Mouse (Mus musculus): ENCODE data around the gene Cd37. TPM values are rescaled to one million over a fixed set of nuclear protein-coding genes. Genes with fewer than 3 reads are reported as not detected.

Gene Cd37
- total and polyA plus RNA-seq, 2 experiments from 2014 or later: 1.5 to 1.7 TPM

GRCm38 (mm10) chr7:45213708-45214107 is 25.2 kb downstream of the Cd37 start:
- no peak for TF ChIP-seq CTCF (IDR thresholded peaks at IDR 0.05)
- no peak for ATAC-seq (ENCODE audit: low FRiP score)
- peaks cover 15% of the 10 kb centered on the region for H3K27me3 ChIP-seq (ENCODE audit: insufficient read depth, low read length)
- H3K9ac ChIP-seq (replicated peaks; ENCODE audit: low read length, poor library complexity, severe bottlenecking): no peak overlapping the region
- H3K4me1 ChIP-seq (ENCODE audit: insufficient read depth, low read length): peaks cover 5% of the 10 kb centered on the region; the same call in 1 of the 2 replicates
- no peaks in the 10 kb centered on the region for H3K9me3 ChIP-seq (ENCODE audit: low read length)
- 59% methylated on average over 5 of the region's 5 CpGs for WGBS
- no peak overlapping the region for H3K4me2 ChIP-seq (ENCODE audit: low read depth, low read length, poor library complexity, severe bottlenecking)
- H3K4me3 ChIP-seq (ENCODE audit: low read depth, low read length): no peak overlapping the region
- no peak overlapping the region for H3K27ac ChIP-seq (ENCODE audit: low read depth, low read length)
- DNase-seq (ENCODE audit: low spot score): no peak
- H3K36me3 ChIP-seq (ENCODE audit: insufficient read depth, low read length): no peaks in the 10 kb centered on the region

GRCm38 (mm10) chr7:45212356-45212755 is 26.6 kb downstream of the Cd37 start:
- H3K9ac ChIP-seq (replicated peaks; ENCODE audit: low read length, poor library complexity, severe bottlenecking): no peak overlapping the region
- no peak for TF ChIP-seq CTCF (IDR thresholded peaks at IDR 0.05)
- no peaks in the 10 kb centered on the region for H3K9me3 ChIP-seq (ENCODE audit: low read length)
- DNase-seq (ENCODE audit: low spot score) (no peak), ATAC-seq (ENCODE audit: low FRiP score) (no peak)
- peaks cover 5% of the 10 kb centered on the region; the same call in 1 of the 2 replicates for H3K4me1 ChIP-seq (ENCODE audit: insufficient read depth, low read length)
- no peak overlapping the region for H3K27ac ChIP-seq (ENCODE audit: low read depth, low read length)
- WGBS: 75% methylated on average over 7 of the region's 7 CpGs
- peaks cover 15% of the 10 kb centered on the region for H3K27me3 ChIP-seq (ENCODE audit: insufficient read depth, low read length)
- H3K4me2 ChIP-seq (ENCODE audit: low read depth, low read length, poor library complexity, severe bottlenecking): no peak overlapping the region
- no peaks in the 10 kb centered on the region for H3K36me3 ChIP-seq (ENCODE audit: insufficient read depth, low read length)
- H3K4me3 ChIP-seq (ENCODE audit: low read depth, low read length): no peak overlapping the region

- no peak within 1 kb of the TSS; the same call in 1 of the 2 replicates for H3K9ac ChIP-seq (replicated peaks; ENCODE audit: low read length, poor library complexity, severe bottlenecking)
- no peaks in the 10 kb centered on the region for H3K9me3 ChIP-seq (ENCODE audit: low read length)
- peak within 1 kb of the TSS; percentile 15; the same call in 1 of the 2 replicates for H3K4me3 ChIP-seq (ENCODE audit: low read depth, low read length)
- peaks cover 5% of the 10 kb centered on the region; the same call in 1 of the 2 replicates for H3K4me1 ChIP-seq (ENCODE audit: insufficient read depth, low read length)
- no peaks in the 10 kb centered on the region for H3K36me3 ChIP-seq (ENCODE audit: insufficient read depth, low read length)
- peaks cover 15% of the 10 kb centered on the region for H3K27me3 ChIP-seq (ENCODE audit: insufficient read depth, low read length)
- no peak for DNase-seq (ENCODE audit: low spot score)
- no peak for ATAC-seq (ENCODE audit: low FRiP score)
- TF ChIP-seq CTCF (IDR thresholded peaks at IDR 0.05): no peak
- WGBS: 9% methylated on average over 17 of the region's 17 CpGs
- peak within 1 kb of the TSS; percentile 26 for H3K4me2 ChIP-seq (ENCODE audit: low read depth, low read length, poor library complexity, severe bottlenecking)
- no peak within 1 kb of the TSS for H3K27ac ChIP-seq (ENCODE audit: low read depth, low read length)
These were observed 27.1 kb downstream of the Cd37 start, which contains the start of gene Dkkl1 for GRCm38 (mm10) chr7:45211851-45212251. Gene Dkkl1 (minus strand): TSS chr7:45212147.

- no peak overlapping the region for H3K27ac ChIP-seq (ENCODE audit: low read depth, low read length)
- no peak overlapping the region for H3K4me3 ChIP-seq (ENCODE audit: low read depth, low read length)
- H3K4me2 ChIP-seq (ENCODE audit: low read depth, low read length, poor library complexity, severe bottlenecking): peak overlapping the region; percentile 26; the same call in 1 of the 2 replicates
- ATAC-seq (ENCODE audit: low FRiP score): no peak
- H3K27me3 ChIP-seq (ENCODE audit: insufficient read depth, low read length): peaks cover 15% of the 10 kb centered on the region
- H3K9me3 ChIP-seq (ENCODE audit: low read length): no peaks in the 10 kb centered on the region
- peaks cover 4% of the 10 kb centered on the region; the same call in 1 of the 2 replicates for H3K4me1 ChIP-seq (ENCODE audit: insufficient read depth, low read length)
- no peak overlapping the region for H3K9ac ChIP-seq (replicated peaks; ENCODE audit: low read length, poor library complexity, severe bottlenecking)
- no peak for DNase-seq (ENCODE audit: low spot score)
- no peaks in the 10 kb centered on the region for H3K36me3 ChIP-seq (ENCODE audit: insufficient read depth, low read length)
- WGBS: 81% methylated on average over 10 of the region's 10 CpGs
- no peak for TF ChIP-seq CTCF (IDR thresholded peaks at IDR 0.05)
These were observed 27.8 kb downstream of the Cd37 start for GRCm38 (mm10) chr7:45211070-45211469.

GRCm38 (mm10) chr7:45208260-45208659 is 30.7 kb downstream of the Cd37 start:
- peak; percentile 34 for TF ChIP-seq CTCF (IDR thresholded peaks at IDR 0.05)
- Histone ChIP-seq H3K9ac (replicated peaks; ENCODE audit: low read length, poor library complexity, severe bottlenecking) (no peak overlapping the region), H3K27ac (ENCODE audit: low read depth, low read length) (no peak overlapping the region), H3K9me3 (ENCODE audit: low read length) (no peaks in the 10 kb centered on the region), H3K4me3 (ENCODE audit: low read depth, low read length) (no peak overlapping the region), H3K36me3 (ENCODE audit: insufficient read depth, low read length) (no peaks in the 10 kb centered on the region), H3K4me2 (ENCODE audit: low read depth, low read length, poor library complexity, severe bottlenecking) (no peak overlapping the region), H3K4me1 (ENCODE audit: insufficient read depth, low read length) (no peaks in the 10 kb centered on the region), H3K27me3 (ENCODE audit: insufficient read depth, low read length) (peaks cover 15% of the 10 kb centered on the region)
- ATAC-seq (ENCODE audit: low FRiP score) (no peak), DNase-seq (ENCODE audit: low spot score) (no peak)
- 82% methylated on average over 6 of the region's 6 CpGs for WGBS

GRCm38 (mm10) chr7:45204380-45205143 is 34.4 kb downstream of the Cd37 start, which contains the start of gene Ccdc155:
Gene Ccdc155 (minus strand): TSS chr7:45204892.
- peak; percentile 99 for DNase-seq (ENCODE audit: low spot score)
- 9% methylated on average over 43 of the region's 44 CpGs for WGBS
- ATAC-seq (ENCODE audit: low FRiP score): peak; percentile 94

More at GRCm38 (mm10) chr7:45204380-45205143, 34.4 kb downstream of the Cd37 start, which contains the start of gene Ccdc155:
- Histone ChIP-seq H3K27me3 (ENCODE audit: insufficient read depth, low read length) (no peaks in the 10 kb centered on the region), H3K9me3 (ENCODE audit: low read length) (no peaks in the 10 kb centered on the region), H3K4me1 (ENCODE audit: insufficient read depth, low read length) (no peaks in the 10 kb centered on the region), H3K4me2 (ENCODE audit: low read depth, low read length, poor library complexity, severe bottlenecking) (peak within 1 kb of the TSS; percentile 51), H3K27ac (ENCODE audit: low read depth, low read length) (peak within 1 kb of the TSS; percentile 32; the same call in 1 of the 2 replicates), H3K4me3 (ENCODE audit: low read depth, low read length) (peak within 1 kb of the TSS; percentile 39), H3K36me3 (ENCODE audit: insufficient read depth, low read length) (no peaks in the 10 kb centered on the region), H3K9ac (replicated peaks; ENCODE audit: low read length, poor library complexity, severe bottlenecking) (peak within 1 kb of the TSS; percentile 57)
- peak; percentile 1; the same call in 1 of the 2 replicates for TF ChIP-seq CTCF (IDR thresholded peaks at IDR 0.05)
